Mouse (Mus musculus): ENCODE results near the gene Prr27. TPM values are rescaled to one million over a fixed set of nuclear protein-coding genes. Genes with fewer than 3 reads are reported as not detected.
A peak's percentile ranks its signal among the peaks of the same experiment; 100 is the strongest.

The Prr27 gene
- total RNA-seq (2014; rRNA removed) (not detected in 2 replicates), polyA plus RNA-seq (2015; fragmentation: Nextera tagmentation; extraction: Ambion mirVana) (not detected in 2 replicates)

DNA sequence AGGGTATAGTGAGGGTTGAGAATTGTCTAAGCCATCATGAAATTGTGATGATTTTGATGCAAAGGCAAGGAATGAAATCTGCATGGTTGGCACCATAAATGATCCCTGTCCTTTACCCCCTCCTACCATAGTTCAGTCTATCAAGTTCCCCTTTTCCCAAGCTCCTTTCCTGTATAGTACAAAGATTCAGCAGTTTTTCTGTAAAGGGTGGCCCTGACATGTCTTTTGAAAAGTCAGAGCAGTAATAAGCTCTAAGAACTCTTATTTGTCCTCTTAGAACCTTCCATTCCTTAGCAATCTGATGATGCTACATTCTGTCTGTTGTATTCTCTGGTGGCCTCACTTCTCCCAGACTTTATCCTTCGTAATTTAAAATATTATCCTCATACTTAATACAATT, at the start of gene Prr27:
Gene Prr27 (plus strand): TSS at position 301 of the 400 bp plus-strand sequence.
- no peaks in the 10 kb centered on the region for H3K9me3 ChIP-seq (ENCODE audit: low read length)
- no peaks in the 10 kb centered on the region for H3K4me1 ChIP-seq (ENCODE audit: insufficient read depth)
- H3K4me3 ChIP-seq (ENCODE audit: low read depth, low read length): no peak within 1 kb of the TSS
- no peak within 1 kb of the TSS for H3K4me2 ChIP-seq (ENCODE audit: low read depth)
- TF ChIP-seq CTCF (IDR thresholded peaks at IDR 0.05; ENCODE audit: low read depth): no peak
- H3K9ac ChIP-seq: no peak within 1 kb of the TSS
- no peaks in the 10 kb centered on the region for H3K36me3 ChIP-seq (ENCODE audit: insufficient read depth)
- DNase-seq (no peak), ATAC-seq (no peak)
- H3K27me3 ChIP-seq (ENCODE audit: insufficient read depth, low read length): no peaks in the 10 kb centered on the region
- H3K27ac ChIP-seq (ENCODE audit: low read depth, low read length): no peak within 1 kb of the TSS
- 78% methylated on average over 1 of the region's 1 CpGs for WGBS

DNA sequence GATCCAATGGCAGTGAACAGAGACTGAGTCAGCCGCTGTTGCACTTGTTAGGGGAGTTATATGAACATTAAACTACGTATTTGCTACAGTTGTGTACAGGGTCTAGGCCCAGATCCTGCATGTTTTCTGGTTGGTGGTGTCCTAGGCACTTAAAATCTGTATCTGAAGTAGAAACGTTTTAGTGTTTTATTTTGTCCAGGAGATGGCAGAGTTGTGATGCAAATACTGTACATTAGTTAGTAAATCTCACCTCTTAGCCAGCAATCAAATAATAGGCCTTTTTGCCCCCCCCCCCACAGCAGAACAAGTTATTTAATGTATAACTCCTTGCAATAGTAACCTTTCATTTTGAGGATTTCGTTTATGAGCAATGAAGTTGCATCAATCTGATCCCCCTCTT, 42.8 kb upstream of the Prr27 start:
- H3K9me3 ChIP-seq (ENCODE audit: low read length): no peaks in the 10 kb centered on the region
- H3K36me3 ChIP-seq (ENCODE audit: insufficient read depth): no peaks in the 10 kb centered on the region
- peak; percentile 44 for TF ChIP-seq CTCF (IDR thresholded peaks at IDR 0.05; ENCODE audit: low read depth)
- no peak overlapping the region for H3K27ac ChIP-seq (ENCODE audit: low read depth, low read length)
- WGBS: 62% methylated on average over 4 of the region's 4 CpGs
- no peak overlapping the region for H3K4me2 ChIP-seq (ENCODE audit: low read depth)
- H3K4me1 ChIP-seq (ENCODE audit: insufficient read depth): no peaks in the 10 kb centered on the region
- H3K9ac ChIP-seq: no peak overlapping the region
- H3K27me3 ChIP-seq (ENCODE audit: insufficient read depth, low read length): no peaks in the 10 kb centered on the region
- H3K4me3 ChIP-seq (ENCODE audit: low read depth, low read length): no peak overlapping the region
- DNase-seq (peak; percentile 7), ATAC-seq (no peak)

DNA sequence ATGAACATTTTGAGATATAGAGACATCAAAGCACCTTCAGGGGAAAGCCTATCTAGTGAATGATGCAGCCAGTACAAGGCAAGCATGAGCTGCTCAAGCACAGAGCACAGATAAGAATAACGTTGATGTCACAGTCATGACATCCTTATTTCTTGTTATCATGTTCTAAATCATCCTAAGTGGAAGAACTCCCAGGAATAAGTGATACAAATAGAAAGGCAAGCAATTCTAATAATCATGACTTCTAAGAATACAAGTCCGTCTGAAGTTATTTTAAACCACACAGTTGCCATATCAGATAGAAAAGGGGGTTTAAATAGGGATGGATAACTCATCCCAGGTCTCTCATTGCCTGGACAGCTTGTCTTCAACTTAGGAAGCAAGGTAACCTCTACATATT, 17.7 kb upstream of the Prr27 start, which contains the start of gene Csn1s2b:
Gene Csn1s2b (plus strand): TSS at position 301 of the 400 bp plus-strand sequence.
- H3K36me3 ChIP-seq (ENCODE audit: insufficient read depth): no peaks in the 10 kb centered on the region
- no peaks in the 10 kb centered on the region for H3K27me3 ChIP-seq (ENCODE audit: insufficient read depth, low read length)
- no peak within 1 kb of the TSS for H3K4me2 ChIP-seq (ENCODE audit: low read depth)
- no peak for DNase-seq
- ATAC-seq: no peak
- no peak within 1 kb of the TSS for H3K9ac ChIP-seq
- no peaks in the 10 kb centered on the region for H3K9me3 ChIP-seq (ENCODE audit: low read length)
- TF ChIP-seq CTCF (IDR thresholded peaks at IDR 0.05; ENCODE audit: low read depth): no peak
- WGBS: 77% methylated on average over 2 of the region's 2 CpGs
- no peaks in the 10 kb centered on the region for H3K4me1 ChIP-seq (ENCODE audit: insufficient read depth)
- H3K4me3 ChIP-seq (ENCODE audit: low read depth, low read length): no peak within 1 kb of the TSS
- no peak within 1 kb of the TSS for H3K27ac ChIP-seq (ENCODE audit: low read depth, low read length)

DNA sequence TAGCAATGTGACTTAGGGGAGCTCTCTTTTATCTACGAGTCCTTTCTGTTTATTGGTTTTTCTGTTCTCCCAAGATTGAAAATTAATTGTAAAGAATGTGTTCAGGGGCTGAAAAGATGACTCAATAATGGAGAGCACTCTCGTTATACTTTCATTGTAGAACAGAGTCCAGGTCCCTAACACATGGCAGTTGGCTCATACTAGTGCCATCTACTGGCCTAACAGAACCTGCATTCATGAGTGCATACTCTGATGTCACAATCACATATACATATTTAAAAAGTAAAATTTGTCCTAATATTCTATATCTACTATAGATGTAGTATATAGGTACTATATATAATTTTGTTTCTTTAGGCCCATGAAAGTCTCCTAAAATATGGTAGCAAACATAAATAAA, 16.2 kb upstream of the Prr27 start:
- DNase-seq: no peak
- Histone ChIP-seq H3K27ac (ENCODE audit: low read depth, low read length) (no peak overlapping the region), H3K4me2 (ENCODE audit: low read depth) (no peak overlapping the region), H3K9me3 (ENCODE audit: low read length) (no peaks in the 10 kb centered on the region), H3K4me3 (ENCODE audit: low read depth, low read length) (no peak overlapping the region), H3K4me1 (ENCODE audit: insufficient read depth) (no peaks in the 10 kb centered on the region), H3K36me3 (ENCODE audit: insufficient read depth) (no peaks in the 10 kb centered on the region), H3K27me3 (ENCODE audit: insufficient read depth, low read length) (no peaks in the 10 kb centered on the region), H3K9ac (no peak overlapping the region)
- no peak for TF ChIP-seq CTCF (IDR thresholded peaks at IDR 0.05; ENCODE audit: low read depth)
- no peak for ATAC-seq
- WGBS: 47% methylated on average over 2 of the region's 2 CpGs

DNA sequence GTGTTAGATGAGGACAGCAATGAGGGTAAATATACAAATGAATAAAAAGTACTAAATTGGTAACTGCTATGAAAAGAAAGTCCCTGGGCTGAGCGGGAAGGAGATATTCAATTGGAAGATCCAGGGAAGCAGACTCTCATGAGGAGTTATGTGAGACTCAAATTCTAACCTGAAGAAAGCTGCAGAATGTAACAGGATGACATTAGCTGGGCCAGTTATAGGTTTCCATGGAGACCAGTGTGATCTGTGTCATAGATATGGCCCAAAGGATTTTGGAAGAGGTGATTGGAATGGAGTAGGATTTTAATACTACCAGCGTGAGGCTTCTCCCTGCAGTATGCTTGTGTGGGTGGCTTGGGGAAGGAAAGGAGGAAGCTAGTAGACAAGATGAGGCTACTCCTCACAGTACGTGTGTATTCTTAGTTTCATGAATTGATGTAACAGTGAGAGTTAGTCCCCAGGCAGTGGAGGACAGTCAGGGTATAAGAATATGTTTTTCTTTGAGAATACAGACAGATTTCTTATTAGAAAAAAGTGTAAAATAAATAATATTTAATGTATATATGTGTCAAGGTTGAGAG, 29.7 kb downstream of the Prr27 start:
- Histone ChIP-seq H3K4me2 (ENCODE audit: low read depth) (no peak overlapping the region), H3K27me3 (ENCODE audit: insufficient read depth, low read length) (no peaks in the 10 kb centered on the region), H3K9ac (no peak overlapping the region), H3K36me3 (ENCODE audit: insufficient read depth) (no peaks in the 10 kb centered on the region), H3K9me3 (ENCODE audit: low read length) (no peaks in the 10 kb centered on the region), H3K27ac (ENCODE audit: low read depth, low read length) (no peak overlapping the region), H3K4me1 (ENCODE audit: insufficient read depth) (no peaks in the 10 kb centered on the region), H3K4me3 (ENCODE audit: low read depth, low read length) (no peak overlapping the region)
- DNase-seq: no peak
- TF ChIP-seq CTCF (IDR thresholded peaks at IDR 0.05; ENCODE audit: low read depth): no peak
- no peak for ATAC-seq
- WGBS: 78% methylated on average over 3 of the region's 3 CpGs

DNA sequence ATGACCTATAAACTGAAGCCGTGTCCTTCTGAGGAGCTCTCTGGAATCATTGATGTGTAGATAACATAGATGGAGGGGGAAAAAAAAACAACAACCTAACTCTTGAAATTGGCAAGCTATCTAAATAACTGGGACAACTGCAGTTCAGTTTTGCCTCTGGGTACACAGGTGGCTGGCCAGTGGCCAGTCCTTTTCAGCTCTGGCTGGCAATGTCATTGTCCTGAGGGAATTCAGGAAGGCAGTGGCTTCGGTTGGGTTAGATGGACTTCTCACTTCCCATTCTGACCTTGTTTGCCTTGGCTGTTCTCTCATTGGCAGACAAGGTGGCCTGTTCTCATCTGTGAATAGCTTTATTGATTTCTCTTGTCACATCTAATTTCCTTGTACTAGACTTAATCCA, 44.6 kb downstream of the Prr27 start:
- H3K4me1 ChIP-seq (ENCODE audit: insufficient read depth): no peaks in the 10 kb centered on the region
- no peak overlapping the region for H3K9ac ChIP-seq
- TF ChIP-seq CTCF (IDR thresholded peaks at IDR 0.05; ENCODE audit: low read depth): no peak
- ATAC-seq: no peak
- H3K36me3 ChIP-seq (ENCODE audit: insufficient read depth): no peaks in the 10 kb centered on the region
- 56% methylated on average over 2 of the region's 2 CpGs for WGBS
- no peaks in the 10 kb centered on the region for H3K27me3 ChIP-seq (ENCODE audit: insufficient read depth, low read length)
- no peak overlapping the region for H3K27ac ChIP-seq (ENCODE audit: low read depth, low read length)
- H3K4me3 ChIP-seq (ENCODE audit: low read depth, low read length): no peak overlapping the region
- DNase-seq: no peak
- no peak overlapping the region for H3K4me2 ChIP-seq (ENCODE audit: low read depth)
- H3K9me3 ChIP-seq (ENCODE audit: low read length): no peaks in the 10 kb centered on the region

DNA sequence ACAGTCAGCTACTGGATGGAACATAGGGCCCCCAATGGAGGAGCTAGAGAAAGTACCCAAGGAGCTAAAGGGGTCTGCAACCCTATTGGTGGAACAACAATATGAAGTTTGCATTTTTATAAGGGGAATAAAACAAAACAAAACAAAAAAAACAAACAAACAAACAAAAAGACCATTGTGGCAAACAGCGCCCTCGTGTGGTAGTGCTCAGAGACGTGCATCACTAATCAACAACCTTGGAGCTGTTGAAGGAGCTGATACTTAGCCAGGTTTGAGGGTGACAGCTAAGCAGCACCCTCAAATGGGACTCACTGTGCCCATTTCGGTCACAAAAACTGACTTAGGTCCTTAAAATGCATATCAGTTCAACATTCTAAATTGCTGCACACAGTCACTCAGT, 45.9 kb downstream of the Prr27 start:
- Histone ChIP-seq H3K9ac (no peak overlapping the region), H3K4me1 (ENCODE audit: insufficient read depth) (no peaks in the 10 kb centered on the region), H3K36me3 (ENCODE audit: insufficient read depth) (no peaks in the 10 kb centered on the region), H3K27ac (ENCODE audit: low read depth, low read length) (no peak overlapping the region), H3K4me2 (ENCODE audit: low read depth) (no peak overlapping the region), H3K9me3 (ENCODE audit: low read length) (no peaks in the 10 kb centered on the region), H3K27me3 (ENCODE audit: insufficient read depth, low read length) (no peaks in the 10 kb centered on the region), H3K4me3 (ENCODE audit: low read depth, low read length) (no peak overlapping the region)
- peak; percentile 37; the same call in 1 of the 2 replicates for TF ChIP-seq CTCF (IDR thresholded peaks at IDR 0.05; ENCODE audit: low read depth)
- WGBS: 45% methylated on average over 4 of the region's 4 CpGs
- no peak for ATAC-seq
- no peak for DNase-seq

All from forebrain, postnatal 0 days (tissue).